Mouse (Mus musculus): ENCODE data around the gene Sirt1. TPM values are rescaled to one million over a fixed set of nuclear protein-coding genes. Genes with fewer than 3 reads are reported as not detected.
A peak's percentile ranks its signal among the peaks of the same experiment; 100 is the strongest.

Gene Sirt1
- polyA plus RNA-seq, 2 experiments: 3.8 to 8.4 TPM

DNA sequence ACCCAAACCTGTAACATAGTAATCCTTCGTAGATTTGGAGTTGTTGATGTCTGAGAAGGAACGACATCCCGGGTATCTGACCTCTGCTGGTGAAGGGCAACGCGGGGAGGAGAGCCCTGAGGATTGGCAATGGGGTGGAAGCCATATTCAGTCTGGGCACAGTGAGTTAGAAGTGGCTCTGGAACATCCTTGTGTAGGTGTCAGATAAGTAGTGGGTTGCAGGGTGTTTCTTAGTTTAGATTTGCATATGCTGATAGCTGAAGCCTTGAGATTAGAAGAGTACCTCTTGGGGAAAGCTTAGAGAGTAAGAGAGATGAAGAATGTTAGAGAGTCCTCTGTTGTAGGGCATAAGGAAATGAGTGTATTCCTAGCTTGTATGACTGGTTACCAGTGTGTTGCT, 108.6 kb downstream of the Sirt1 start:
- Histone ChIP-seq H3K9me3 (ENCODE audit: control insufficient read depth, low read length) (no peaks in the 10 kb centered on the region), H3K4me2 (ENCODE audit: low read depth) (peak overlapping the region; percentile 52), H3K4me1 (replicated peaks; ENCODE audit: control insufficient read depth in 2 of 2, insufficient read depth in 2 of 2, low read length in 1 of 2) (peaks cover 52 to 54% of the 10 kb centered on the region in 2 experiments), H3K27ac (peak overlapping the region; percentile 70), H3K27me3 (ENCODE audit: control insufficient read depth, insufficient read depth, low read length) (no peaks in the 10 kb centered on the region), H3K36me3 (replicated peaks; ENCODE audit: control insufficient read depth, insufficient read depth, low read depth) (peaks cover 36% of the 10 kb centered on the region), H3K9ac (replicated peaks) (no peak overlapping the region; the same call in 1 of the 2 replicates), H3K4me3 (ENCODE audit: insufficient read depth in 1 of 2, low read depth in 2 of 2, low read length in 2 of 2) (peak overlapping the region; percentile 1 to 23; a peak in 3 of 4 replicates)
- 49% methylated on average over 5 of the region's 5 CpGs for WGBS (ENCODE audit: insufficient replicate concordance)
- DNase-seq (ENCODE audit: low read depth in 3 of 3, low spot score in 3 of 3): peak; percentile 53 to 66 (median 65)
- peak; percentile 86 for ATAC-seq (ENCODE audit: insufficient read depth)
- peak; percentile 87 for TF ChIP-seq EP300 (IDR thresholded peaks at IDR 0.05; ENCODE audit: low read depth)
- peak; percentile 37 for TF ChIP-seq CTCF (IDR thresholded peaks at IDR 0.05; ENCODE audit: low read depth)

DNA sequence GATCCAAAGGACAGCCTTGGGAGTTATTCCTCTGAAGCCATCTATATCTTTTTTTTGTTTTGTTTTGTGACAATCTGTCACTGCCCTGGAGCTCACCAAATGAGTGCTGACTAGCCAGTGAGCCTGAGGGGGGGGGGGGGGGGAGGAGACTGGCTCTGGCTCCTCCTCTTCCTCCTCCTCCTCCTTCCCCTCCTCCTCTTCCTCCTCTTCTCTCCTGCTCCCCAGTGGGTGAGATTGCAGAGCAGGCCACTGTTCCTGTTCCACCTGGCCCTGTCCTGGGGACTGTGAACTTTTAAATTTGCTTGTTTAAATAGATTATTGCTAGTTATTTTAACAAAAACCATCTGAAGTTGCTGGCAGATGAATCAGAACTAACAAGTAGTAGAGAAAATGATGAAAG, 109.1 kb downstream of the Sirt1 start:
- peaks cover 47 to 49% of the 10 kb centered on the region in 2 experiments for H3K4me1 ChIP-seq (replicated peaks; ENCODE audit: control insufficient read depth in 2 of 2, insufficient read depth in 2 of 2, low read length in 1 of 2)

More for the DNA sequence above, 109.1 kb downstream of the Sirt1 start:
- H3K36me3 ChIP-seq (replicated peaks; ENCODE audit: control insufficient read depth, insufficient read depth, low read depth): peaks cover 33% of the 10 kb centered on the region
- H3K9me3 ChIP-seq (ENCODE audit: control insufficient read depth, low read length): no peaks in the 10 kb centered on the region
- TF ChIP-seq CTCF (IDR thresholded peaks at IDR 0.05; ENCODE audit: low read depth) (no peak), EP300 (IDR thresholded peaks at IDR 0.05; ENCODE audit: low read depth) (no peak)
- H3K27me3 ChIP-seq (ENCODE audit: control insufficient read depth, insufficient read depth, low read length): no peaks in the 10 kb centered on the region
- H3K4me3 ChIP-seq (ENCODE audit: insufficient read depth in 1 of 2, low read depth in 2 of 2, low read length in 2 of 2): peak overlapping the region in 1 of 2 experiments; percentile 23; a peak in 2 of 4 replicates
- H3K4me2 ChIP-seq (ENCODE audit: low read depth): peak overlapping the region; percentile 52
- ATAC-seq (ENCODE audit: insufficient read depth): peak; percentile 81
- peak overlapping the region; percentile 70 for H3K27ac ChIP-seq
- H3K9ac ChIP-seq (replicated peaks): no peak overlapping the region; the same call in 1 of the 2 replicates
- peak; percentile 40 to 55 (median 42) for DNase-seq (ENCODE audit: low read depth in 3 of 3, low spot score in 3 of 3)

Other genes with a start within 250 kb of the Sirt1 start
- gene Mypn, start 177.8 kb downstream of the Sirt1 start, polyA plus RNA-seq (2012; rRNA removed): 0.02 and 0.03 TPM in 2 replicates
- gene Mypn, start 177.8 kb downstream of the Sirt1 start, polyA plus RNA-seq (2014; fragmentation: Nextera tagmentation; extraction: Ambion mirVana): 0.05 and 0.13 TPM in 2 replicates
- 15.3 and 21.5 TPM in 2 replicates for gene Herc4, start 137.9 kb downstream of the Sirt1 start, polyA plus RNA-seq (2012; rRNA removed)
- gene Herc4, start 137.9 kb downstream of the Sirt1 start, polyA plus RNA-seq (2014; fragmentation: Nextera tagmentation; extraction: Ambion mirVana): 33.7 and 34.3 TPM in 2 replicates
- 2.4 and 8.3 TPM in 2 replicates for gene Dnajc12, start 739 bp upstream of the Sirt1 start, polyA plus RNA-seq (2012; rRNA removed)
- 16.3 and 20.1 TPM in 2 replicates for gene Dnajc12, start 739 bp upstream of the Sirt1 start, polyA plus RNA-seq (2014; fragmentation: Nextera tagmentation; extraction: Ambion mirVana)
- gene Gm7075, start 40.1 kb upstream of the Sirt1 start, polyA plus RNA-seq (2012; rRNA removed): 0.34 TPM in 1 of 2 replicates, not detected in the other
- not detected in 2 replicates for gene Gm7075, start 40.1 kb upstream of the Sirt1 start, polyA plus RNA-seq (2014; fragmentation: Nextera tagmentation; extraction: Ambion mirVana)
- gene Ctnna3, start 48.4 kb upstream of the Sirt1 start, polyA plus RNA-seq (2012; rRNA removed): 0.01 and 0.03 TPM in 2 replicates
- not detected in 2 replicates for gene Ctnna3, start 48.4 kb upstream of the Sirt1 start, polyA plus RNA-seq (2014; fragmentation: Nextera tagmentation; extraction: Ambion mirVana)